ENCODE assay signal across 24 mouse cellular contexts in genomic region chr3:125722953-125723352, GRCm38 (mm10).
"Had no signal": no experiment of that assay in that cellular context is flagged by ENCODE, and none has a peak within 500 bp of the region (broad histone marks: within the 10 kb centered on the region; RNA-seq: fewer than 3 reads in every experiment).

No protein-coding gene starts in this region.

- DNase-seq: gastrocnemius, adult 2 months; gastrocnemius, postnatal 10 days; gastrocnemius, postnatal 25 days; heart, adult 18-20 months; heart, postnatal 10 days; heart, postnatal 4 days; kidney, adult 18-20 months; kidney, adult 8-10 months; kidney, postnatal 10 days; kidney, postnatal 25 days; kidney, postnatal 4 days had no signal

- H3K4me3 ChIP-seq: gastrocnemius, adult 2 months; heart, embryonic 10.5 days; heart, embryonic 12.5 days; hindbrain, embryonic 10.5 days; hindbrain, embryonic 12.5 days; intestine, embryonic 15.5 days; layer of hippocampus, adult 2 months; left cerebral cortex, adult 2 months; limb, embryonic 10.5 days; limb, embryonic 12.5 days had no signal

- H3K27me3 ChIP-seq: heart, embryonic 12.5 days; hindbrain, embryonic 12.5 days; intestine, embryonic 15.5 days; limb, embryonic 12.5 days had no signal

- H3K36me3 ChIP-seq: heart, embryonic 10.5 days; heart, embryonic 12.5 days; hindbrain, embryonic 10.5 days; hindbrain, embryonic 12.5 days; intestine, embryonic 15.5 days; limb, embryonic 10.5 days; limb, embryonic 12.5 days had no signal

- H3K4me2 ChIP-seq: heart, embryonic 12.5 days; hindbrain, embryonic 12.5 days; hindbrain, embryonic 14.5 days; intestine, embryonic 15.5 days; limb, embryonic 12.5 days had no signal

- H3K27ac ChIP-seq: gastrocnemius, adult 2 months; heart, embryonic 10.5 days; hindbrain, embryonic 10.5 days; hindbrain, embryonic 12.5 days; hindbrain, embryonic 14.5 days; intestine, embryonic 15.5 days; layer of hippocampus, adult 2 months; left cerebral cortex, adult 2 months; limb, embryonic 10.5 days; limb, embryonic 12.5 days had no signal

- H3K9ac ChIP-seq: heart, embryonic 12.5 days; hindbrain, embryonic 12.5 days; hindbrain, embryonic 14.5 days; intestine, embryonic 15.5 days; limb, embryonic 12.5 days had no signal

- H3K9me3 ChIP-seq: heart, embryonic 10.5 days; heart, embryonic 12.5 days; hindbrain, embryonic 10.5 days; hindbrain, embryonic 12.5 days; intestine, embryonic 15.5 days; limb, embryonic 10.5 days; limb, embryonic 12.5 days had no signal

- H3K4me1 ChIP-seq: heart, embryonic 10.5 days; heart, embryonic 12.5 days; hindbrain, embryonic 10.5 days; hindbrain, embryonic 12.5 days; intestine, embryonic 15.5 days had no signal

- ATAC-seq: hindbrain, embryonic 16.5 days; inflammation-experienced regulatory T-cells, adult 6 months; intestine, embryonic 15.5 days; intestine, postnatal 0 days had no signal
